Mouse (Mus musculus) cerebellum, postnatal 36 days (tissue): ENCODE data around the gene Gja10.

Experiments used
- DNase-seq, 2 experiments: peaks; one replicate each; pipeline ENCODE4 v3.0.0; 2021 to 2022; ENCODE audit warnings: mixed read lengths in 2 of 2

Gja10 gene

DNA sequence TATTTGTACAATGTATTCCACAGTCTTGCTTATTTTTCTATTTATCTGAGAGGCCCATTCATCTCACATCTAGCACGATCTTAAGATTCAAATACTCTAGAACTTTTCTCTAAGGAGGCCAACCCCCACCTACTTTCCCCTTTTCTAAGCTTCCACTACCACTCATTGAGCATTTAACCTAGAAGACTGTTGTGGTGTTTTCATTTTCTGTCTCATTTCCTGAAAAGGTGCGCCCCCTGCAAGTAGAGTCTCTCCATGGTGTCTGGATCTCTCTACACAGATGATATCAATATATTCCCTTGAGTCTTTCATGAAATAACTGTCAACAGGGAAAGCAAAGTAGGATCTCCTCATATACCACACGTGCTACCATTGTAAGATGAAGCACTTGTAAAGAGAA lies at the start of gene Gja10:
Gene Gja10, minus strand, starts transcription at position 101 of the 400 bp plus-strand sequence.
- DNase-seq = no peak

DNA sequence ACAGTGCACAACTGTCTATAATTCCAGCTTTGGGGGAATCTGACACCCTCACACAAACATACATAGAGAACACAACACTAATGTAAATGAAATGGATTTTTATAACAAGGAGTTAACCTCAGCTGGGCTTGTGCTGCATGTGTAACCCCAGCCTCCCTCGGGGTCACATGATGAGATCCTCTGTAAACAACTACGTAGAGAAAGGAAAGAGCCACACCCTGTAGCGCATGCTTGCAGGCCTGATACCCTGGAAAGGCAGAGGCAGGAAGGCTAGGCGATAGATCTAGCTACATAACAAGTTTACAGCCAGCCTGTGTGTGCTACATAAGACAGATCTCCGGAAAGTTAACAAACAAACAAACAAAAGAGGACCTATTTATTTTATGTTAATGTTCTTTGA lies 49.1 kb upstream of the Gja10 start:
- no peak for DNase-seq

DNA sequence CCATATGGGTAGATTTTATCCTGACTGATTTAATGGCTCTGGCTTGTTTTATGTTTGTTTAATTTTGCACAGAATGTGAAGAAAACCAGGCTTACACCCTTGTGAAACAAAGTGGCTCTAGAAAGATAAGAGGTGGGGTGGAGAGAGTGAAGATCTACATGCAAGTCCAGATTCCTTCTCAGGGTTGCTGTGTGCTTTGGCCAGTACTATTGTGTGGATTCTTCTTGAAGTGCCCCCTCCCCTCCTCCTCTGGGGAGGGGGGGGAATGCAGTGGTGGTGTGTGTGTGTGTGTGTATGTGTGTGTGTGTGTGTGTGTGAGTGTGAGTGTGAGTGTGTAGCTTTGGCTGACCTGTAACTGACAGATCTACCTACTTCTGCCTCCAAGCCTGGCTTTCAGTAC lies 19.1 kb upstream of the Gja10 start:
- DNase-seq = no peak

DNA sequence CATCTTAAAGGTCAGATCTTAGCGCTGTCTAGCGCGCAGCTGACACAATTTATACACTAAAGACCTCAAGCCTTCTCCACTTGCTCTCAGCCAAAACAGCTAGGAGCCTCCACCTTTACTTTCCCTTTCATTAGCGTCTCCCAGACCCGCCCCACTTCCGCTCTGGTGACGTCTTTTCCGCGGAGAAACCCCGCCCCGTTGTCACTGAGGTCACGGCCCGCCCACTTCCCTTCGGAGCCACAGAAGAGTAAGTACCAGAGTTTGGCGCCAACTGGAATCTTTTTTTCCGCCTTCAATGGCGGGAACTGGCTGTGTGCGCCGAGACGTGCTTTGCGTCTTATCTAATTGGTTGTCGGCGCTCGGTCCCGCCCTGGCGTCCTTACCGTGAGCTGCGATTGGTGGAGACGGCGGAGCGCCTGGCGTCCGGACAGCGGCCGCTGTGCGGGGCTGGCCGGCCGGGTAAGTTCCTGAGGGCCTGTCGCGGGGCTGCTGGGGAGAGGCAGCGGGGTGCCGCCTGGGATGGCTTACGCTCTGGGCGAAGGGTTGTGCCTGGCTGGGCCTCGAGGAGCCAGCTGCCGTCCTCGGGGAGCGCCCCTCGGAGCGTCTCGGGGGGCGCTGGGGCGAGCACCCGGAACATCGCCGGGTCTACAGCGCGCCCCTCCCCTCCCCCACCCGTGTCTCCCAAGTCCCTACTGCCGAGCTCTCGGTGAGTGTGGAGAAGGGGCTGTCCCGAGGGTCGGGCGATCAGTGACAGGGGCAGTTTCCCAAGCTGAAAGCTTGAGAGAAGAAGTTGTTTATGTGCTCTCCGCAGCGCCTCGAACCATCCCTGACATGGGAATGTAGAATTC lies 12.7 kb upstream of the Gja10 start, which contains the start of gene Casp8ap2:
Gene Casp8ap2, plus strand, starts transcription at position 418 of the 848 bp plus-strand sequence.
- peak; percentile 97 to 98 for DNase-seq

DNA sequence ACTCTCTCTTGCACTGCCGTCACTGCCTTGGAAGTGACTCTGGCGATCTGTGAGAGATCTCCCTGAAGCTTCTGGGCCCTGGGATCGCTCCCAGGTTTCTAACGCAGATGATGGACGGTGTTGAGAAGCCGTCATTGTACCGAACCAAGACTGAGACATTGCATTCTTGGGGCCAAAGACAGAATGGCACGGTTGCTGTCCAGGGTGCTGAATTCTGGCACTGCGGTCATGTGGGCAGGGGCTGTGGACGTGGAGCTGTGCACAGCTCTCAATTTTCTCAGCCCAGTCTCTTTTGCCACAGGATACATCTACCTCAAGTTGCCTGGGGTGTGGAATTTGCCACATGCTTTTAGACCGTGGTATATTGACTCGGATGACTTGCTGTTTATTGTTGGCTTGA lies 1.4 kb downstream of the Gja10 start:
- DNase-seq = no peak

DNA sequence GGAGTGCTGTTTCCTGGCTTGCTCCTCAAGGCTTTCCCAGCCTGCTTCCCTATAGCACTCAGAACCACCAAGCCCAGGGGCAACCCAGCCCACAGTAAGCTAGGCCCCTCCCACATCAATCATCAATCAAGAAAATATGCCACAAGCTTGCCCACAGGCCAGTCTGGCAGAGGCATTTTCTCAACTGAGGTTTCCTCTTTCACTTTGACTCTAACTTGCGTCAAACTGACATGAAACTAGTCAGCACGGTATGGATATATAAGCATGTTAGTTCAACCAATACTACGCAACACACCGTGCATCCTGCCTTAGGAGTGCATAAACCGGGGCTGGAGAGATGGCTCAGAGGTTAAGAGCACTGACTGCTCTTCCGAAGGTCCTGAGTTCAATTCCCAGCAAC lies 14.3 kb downstream of the Gja10 start:
- no peak for DNase-seq

DNA sequence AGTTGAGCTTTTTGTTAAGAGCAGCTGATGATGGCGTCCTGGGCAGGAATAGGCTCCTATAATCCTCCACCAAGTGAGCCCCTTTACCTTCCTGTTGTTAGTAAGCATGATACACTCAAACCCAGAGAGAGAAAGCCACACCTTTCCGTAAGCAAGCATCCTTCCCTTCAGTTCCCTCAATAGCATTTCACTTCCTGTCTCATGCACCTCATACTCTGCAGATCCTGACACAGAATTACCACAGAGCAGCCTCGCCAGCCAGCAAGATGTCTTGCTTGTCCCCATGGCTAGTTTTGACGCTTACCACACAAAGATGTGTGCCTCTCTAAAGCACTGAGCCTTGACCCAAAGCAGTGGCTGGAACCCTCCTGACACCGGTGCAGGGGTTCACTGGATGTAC lies 15.0 kb downstream of the Gja10 start:
- DNase-seq = no peak

DNA sequence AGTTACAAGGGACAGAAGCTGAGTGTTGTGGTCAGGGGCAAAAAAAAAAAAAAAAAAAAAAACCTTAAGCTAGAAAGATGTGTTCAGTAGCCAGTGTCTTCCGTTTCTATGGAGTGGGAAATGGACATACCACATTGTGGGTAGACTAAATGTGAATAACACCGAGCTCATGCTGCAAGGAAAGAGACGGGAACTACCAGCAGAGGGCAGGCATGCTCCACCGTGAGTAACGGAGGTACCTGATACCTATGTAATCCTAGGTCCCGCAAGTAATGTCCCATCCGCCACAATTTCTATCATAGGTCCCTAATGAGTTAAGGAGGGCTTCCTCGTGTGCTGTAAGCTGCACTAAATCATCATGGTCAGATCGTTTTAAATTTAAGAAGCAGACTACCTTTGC lies 16.0 kb downstream of the Gja10 start:
- DNase-seq = peak; percentile 64 to 67

DNA sequence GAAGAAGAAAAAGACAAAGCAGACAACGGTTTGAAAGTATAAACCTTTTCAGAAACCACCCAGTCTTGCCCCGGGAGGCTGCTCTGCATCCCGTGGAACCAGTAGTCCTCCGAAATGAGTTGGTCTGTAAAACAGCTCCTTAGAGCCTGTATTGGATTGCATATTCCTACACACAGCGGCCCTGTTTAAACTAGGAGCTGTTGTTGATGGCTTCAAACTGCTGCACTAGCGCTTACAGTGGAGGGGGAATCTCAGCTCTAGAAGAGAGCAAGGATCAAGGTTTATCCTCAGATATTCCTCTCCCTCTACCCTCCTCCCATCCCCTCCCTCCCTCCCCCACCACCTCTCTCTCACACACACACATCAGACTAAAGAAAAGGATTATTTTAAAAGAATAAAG lies 18.4 kb downstream of the Gja10 start:
- no peak for DNase-seq

DNA sequence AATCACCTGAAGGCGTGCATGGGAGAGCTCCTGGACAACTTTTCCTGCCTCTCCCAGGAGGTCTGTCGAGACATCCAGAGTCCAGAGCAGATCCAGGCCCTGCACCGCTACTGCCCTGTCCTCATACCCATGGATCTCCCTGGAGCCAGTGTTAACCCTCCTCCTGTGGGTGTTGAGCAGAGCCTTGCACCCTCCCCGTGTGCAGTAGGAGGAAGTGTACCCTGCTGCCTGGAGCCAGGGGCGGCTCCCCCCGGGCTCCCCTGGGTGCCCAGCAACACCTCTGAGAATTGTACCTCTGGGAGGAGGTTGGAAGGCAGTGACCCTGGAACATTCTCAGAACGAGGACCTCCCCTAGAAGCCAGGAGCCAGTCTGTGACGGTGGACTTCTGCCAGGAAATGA lies 22.7 kb downstream of the Gja10 start:
- no peak for DNase-seq

DNA sequence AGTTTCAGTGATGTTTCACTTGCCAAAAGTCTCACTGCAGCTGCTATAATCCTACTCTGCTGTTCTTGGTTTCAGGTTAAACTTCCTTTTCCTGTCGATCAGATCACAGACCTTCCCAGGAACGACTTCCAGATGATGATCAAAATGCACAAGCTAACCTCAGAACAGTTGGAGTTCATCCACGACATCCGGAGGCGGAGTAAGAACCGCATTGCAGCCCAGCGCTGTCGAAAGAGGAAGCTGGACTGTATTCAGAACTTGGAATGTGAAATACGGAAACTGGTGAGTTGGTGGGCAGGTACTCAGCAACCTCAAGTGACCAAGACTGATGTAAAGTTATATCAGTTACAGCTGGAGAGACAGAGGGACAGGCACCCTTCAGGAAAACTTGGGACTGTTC lies 27.4 kb downstream of the Gja10 start:
- DNase-seq = no peak

DNA sequence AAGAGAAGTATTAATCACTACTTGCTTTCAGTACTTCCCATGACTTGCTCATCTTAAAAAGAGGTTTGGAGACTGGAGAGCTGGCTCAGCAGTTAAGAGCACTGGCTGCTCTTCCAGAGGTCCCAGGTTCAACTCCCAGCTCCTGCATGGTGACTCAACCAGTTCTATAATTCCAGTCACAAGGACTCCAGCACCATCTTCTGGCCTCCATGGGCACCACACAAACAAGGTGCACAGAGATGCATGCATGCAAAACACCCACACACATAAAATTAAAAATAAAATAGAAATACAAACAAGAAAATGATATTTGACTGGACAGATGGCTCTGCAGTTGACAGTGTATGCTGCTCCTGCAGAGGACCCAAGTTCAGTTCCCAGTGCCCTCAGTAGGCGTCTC lies 28.0 kb downstream of the Gja10 start:
- DNase-seq = no peak

DNA sequence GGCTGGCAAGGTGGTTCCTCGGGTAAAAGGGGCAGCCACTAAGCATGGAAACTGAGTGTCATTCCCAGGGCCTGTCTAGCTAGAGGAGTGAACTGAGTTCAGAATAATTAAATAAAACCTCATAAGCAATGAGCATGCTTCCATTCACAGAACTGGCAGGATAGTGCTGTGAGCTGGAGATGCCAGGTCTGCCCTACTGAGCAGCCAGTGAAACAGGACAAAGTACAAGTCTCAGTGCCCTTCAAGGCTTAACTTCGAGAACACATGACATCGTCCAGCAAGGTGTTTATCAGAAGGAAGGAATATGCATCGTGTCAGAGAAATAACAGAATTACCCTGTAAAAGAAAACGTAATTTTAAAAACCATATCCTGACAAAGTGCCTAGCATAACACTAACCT lies 29.0 kb downstream of the Gja10 start:
- no peak for DNase-seq

DNA sequence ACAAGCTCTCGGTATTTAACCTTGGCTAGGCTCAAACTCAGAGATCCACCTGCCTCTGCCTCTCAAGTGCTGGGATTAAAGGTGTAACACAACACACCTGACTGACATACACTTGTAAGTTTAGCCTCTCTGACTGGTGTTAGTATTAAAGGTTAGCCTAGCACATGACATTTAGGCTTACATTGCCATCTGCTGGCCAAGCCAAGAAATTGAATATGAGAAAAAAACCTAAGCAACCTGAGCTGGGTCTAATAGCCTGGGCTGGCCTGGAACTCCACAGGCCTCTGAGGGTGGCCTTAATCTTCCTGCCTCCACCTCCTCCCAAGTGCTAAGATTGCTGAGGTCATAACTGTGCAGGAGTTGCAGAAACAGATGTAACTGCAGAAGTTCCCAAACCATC lies 30.4 kb downstream of the Gja10 start:
- peak; percentile 29 to 61 for DNase-seq

DNA sequence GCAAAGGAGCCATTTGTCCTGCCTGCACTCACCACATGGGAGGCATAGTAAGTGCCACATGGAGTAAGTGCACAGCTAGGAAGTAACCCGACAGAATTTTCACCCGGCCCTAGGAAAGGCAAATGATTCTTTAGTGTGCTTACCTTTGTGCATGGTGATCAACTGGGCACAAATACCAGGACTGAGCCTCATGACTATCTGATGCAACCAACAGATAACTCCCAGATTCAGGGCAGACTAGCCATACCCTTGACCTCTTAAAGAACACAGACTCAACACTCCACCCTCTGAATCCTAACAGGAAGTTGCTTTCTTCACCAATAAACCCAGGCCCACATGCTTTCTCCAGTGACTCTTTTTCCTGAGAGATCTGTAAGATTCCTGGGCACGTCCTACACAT lies 31.1 kb downstream of the Gja10 start:
- no peak for DNase-seq

DNA sequence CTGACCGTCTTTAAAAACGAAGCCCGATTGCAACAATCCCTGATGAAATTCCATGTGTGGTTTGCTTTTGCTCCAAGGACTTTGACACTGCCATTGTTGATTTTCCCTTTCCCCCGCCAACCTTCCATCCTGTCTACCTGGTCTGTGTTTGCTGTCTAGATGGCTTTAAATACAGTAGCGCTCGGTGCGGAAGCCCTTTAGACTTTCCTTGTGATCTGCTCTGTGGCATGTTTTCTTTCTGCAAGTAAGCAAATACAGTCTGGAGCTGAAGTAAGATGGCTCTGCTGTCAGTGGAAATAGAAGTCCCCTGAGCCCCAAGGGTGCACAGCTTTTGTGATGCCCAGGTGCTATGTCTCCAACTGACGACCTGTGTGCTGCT lies 31.6 kb downstream of the Gja10 start:
- no peak for DNase-seq

DNA sequence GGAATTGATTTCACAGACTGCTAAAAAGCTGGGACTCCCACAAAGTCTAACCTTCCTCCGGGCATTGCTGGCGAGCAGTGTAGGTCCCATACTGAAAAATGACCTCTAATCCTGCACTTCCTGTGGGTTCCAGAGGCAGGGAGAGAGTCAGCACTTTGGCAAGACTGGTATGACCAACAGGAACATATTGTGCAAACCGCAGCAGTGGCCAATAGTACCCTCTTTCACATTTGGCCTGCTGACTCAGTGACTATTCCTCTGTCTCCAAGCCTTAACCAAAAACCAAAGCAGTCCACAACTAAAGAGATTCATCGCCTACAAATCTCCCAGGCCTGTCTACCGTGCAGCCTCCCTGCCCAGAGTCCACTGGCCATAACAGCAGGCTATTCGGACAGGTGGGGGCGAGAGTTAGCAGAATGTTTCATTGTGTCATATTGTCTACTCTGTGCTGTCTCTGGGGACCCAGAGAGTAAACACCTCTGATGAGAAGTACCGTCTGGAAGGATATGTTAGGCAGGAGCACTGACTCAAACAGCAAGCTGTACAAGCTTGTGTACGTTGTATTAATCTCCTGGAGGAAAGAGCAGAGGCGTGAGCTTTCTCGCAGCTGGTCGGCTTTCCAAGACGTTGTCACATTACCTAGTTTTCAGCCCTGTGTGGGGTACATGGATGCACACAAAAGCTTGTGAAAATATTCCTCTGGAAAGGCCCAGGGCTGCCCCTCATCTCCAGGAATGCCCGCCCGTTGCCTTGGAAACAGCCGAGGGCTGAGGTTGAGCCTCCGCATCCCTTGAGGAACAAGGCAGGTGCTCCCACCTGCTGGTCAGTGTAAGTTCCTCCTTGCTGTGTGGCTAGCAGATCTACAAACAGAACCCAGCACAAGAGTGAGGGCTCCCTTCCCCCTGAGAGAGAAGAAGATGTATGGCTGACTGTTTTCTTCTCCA lies 32.3 kb downstream of the Gja10 start:
- DNase-seq = peak; percentile 32 to 34

DNA sequence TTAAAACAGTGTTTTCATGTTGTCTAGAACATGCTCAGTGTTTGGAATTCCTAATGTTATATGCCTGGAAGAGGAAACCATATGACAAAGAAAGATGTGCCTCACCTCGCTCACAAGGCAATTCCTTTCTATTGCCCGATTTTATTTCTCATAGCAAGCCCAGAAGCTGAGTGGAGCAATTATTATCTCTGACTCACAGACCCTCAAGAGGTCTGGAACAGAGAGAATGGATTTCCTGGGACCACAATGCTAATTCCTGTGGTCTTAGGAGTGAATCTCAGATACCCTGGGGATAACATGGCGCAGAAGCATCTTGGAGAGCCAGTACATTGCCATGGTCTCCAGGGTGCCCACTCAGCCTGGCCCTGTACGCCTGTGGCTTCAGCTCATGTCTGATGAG lies 33.5 kb downstream of the Gja10 start:
- no peak for DNase-seq

DNA sequence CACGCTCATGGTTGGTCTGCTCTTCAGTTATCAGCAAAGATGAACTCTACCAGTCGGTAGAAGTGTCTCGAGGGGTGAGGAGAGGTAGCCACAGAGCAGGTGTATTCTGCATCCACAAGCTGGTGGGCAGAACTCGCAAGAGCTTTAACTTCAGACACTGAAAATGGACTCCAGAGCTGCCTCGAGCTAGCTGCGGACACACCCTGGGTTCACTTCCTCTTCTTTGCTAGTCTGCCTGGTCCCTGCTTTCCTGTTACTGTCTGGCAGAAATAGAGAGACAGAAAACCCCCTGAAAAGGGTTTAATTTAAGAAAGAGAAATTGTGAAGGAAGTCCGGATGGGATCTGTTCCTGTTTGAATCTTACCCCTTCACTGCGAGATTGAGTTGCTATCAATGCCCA lies 37.6 kb downstream of the Gja10 start:
- no peak for DNase-seq

DNA sequence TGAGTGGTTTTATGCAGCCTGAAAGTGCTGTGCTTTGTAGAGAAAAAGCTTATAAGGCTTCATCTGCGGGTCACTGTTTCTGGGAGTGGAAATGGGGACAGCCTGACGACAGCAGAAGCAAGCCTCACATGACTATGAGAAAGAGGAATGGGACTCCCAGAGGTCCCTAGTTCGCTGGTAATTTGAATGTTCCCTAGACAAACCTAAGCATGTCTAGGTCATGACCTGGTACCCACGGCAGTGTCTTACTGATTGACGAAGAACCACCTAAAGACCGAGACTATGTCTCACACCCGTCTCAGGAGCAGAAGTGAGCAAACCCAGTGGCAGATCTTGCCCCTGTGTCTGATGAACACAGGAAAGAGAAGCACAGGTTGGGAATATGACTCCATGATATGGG lies 38.1 kb downstream of the Gja10 start:
- no peak for DNase-seq

DNA sequence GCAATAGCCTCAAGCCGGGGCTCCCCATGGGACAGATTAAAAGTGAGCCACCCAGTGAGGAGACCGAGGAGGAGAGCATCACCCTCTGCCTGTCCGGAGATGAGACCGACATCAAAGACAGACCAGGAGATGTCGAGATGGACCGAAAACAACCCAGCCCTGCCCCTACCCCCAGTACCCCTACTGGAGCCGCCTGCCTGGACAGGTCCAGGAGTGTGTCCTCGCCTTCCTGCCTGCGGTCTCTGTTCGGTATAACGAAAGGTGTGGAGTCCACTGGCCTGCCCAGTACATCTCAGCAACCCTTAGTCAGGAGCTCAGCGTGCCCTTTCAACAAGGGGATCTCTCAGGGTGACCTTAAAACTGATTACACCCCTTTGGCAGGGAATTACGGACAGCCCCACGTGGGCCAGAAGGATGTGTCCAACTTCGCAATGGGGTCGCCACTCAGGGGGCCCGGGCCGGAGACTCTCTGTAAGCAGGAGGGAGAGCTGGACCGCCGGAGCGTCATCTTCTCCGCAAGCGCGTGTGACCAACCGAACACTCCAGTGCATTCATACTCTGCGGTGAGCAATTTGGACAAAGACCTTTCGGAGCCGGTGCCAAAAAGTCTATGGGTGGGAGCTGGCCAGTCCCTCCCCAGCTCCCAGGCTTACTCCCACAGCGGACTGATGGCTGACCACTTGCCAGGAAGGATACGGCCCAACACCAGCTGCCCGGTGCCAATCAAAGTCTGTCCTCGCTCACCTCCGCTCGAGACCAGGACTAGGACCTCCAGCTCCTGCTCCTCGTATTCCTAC lies 40.0 kb downstream of the Gja10 start:
- DNase-seq = peak in 1 of 2 experiments; percentile 21

DNA sequence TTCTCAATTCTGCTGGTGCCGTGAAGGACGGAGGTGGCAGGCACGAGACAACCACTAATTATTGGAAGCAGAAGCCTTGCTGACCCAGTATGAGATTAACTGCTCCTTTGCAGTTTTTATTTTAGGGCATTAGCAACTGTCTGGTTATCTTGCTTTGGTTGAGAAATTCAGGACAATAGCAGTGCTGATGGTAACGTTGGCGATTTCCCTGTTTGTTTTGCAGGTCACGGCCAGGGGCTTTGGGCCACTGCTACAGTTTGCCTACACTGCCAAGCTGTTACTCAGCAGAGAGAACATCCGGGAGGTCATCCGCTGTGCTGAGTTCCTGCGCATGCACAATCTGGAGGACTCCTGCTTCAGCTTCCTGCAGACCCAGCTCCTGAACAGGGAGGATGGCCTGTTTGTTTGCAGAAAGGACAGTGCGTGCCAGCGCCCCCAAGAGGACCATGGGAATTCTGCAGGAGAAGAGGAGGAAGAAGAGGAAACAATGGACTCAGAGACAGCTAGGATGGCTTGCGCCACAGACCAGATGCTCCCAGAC lies 40.9 kb downstream of the Gja10 start:
- DNase-seq = peak; percentile 67 to 72
